Mouse (Mus musculus) forebrain, embryonic 16.5 days (tissue): Measurements from ENCODE around the gene Aldh9a1. TPM values are rescaled to one million over a fixed set of nuclear protein-coding genes. Genes with fewer than 3 reads are reported as not detected.

Experiments
- ATAC-seq: fragments of 200-750 bp; cut with Nextera tagmentation; 2 replicates; pipeline ENCODE4 v1.8.0; 2017; ENCODE audit warnings: mild to moderate bottlenecking, moderate library complexity
- H3K27ac ChIP-seq: fragments of 300-500 bp; sonication (generic); 2 replicates; pipeline ENCODE4 v1.5.1; 2014; ENCODE audit warnings: low read length, control low read depth
- H3K27me3 ChIP-seq: fragments of 300-500 bp; sonication (generic); replicated peaks from 2 replicates; pipeline ENCODE4 v1.6.1; 2014; ENCODE audit warnings: low read length; ENCODE audit not compliant: control insufficient read depth, insufficient read depth
- H3K36me3 ChIP-seq: fragments of 300-500 bp; sonication (generic); 2 replicates; pipeline ENCODE4 v1.6.1; 2014; ENCODE audit not compliant: control insufficient read depth, insufficient read depth
- H3K4me1 ChIP-seq: fragments of 300-500 bp; sonication (generic); replicated peaks from 2 replicates; pipeline ENCODE4 v1.6.1; 2014; ENCODE audit warnings: low read length; ENCODE audit not compliant: control insufficient read depth, insufficient read depth
- H3K4me2 ChIP-seq: fragments of 300-500 bp; sonication (generic); 2 replicates; pipeline ENCODE4 v1.6.1; 2014; ENCODE audit warnings: mild to moderate bottlenecking, low read length, control low read depth
- H3K4me3 ChIP-seq: fragments of 300-500 bp; sonication (generic); replicated peaks from 2 replicates; pipeline ENCODE4 v1.5.1; 2014; ENCODE audit warnings: mild to moderate bottlenecking, low read length, control low read depth
- H3K9ac ChIP-seq: fragments of 300-500 bp; sonication (generic); replicated peaks from 2 replicates; pipeline ENCODE4 v1.6.1; 2014; ENCODE audit warnings: low read depth, low read length, control low read depth
- H3K9me3 ChIP-seq: fragments of 300-500 bp; sonication (generic); 2 replicates; pipeline ENCODE4 v1.6.1; 2016; ENCODE audit warnings: low read length; ENCODE audit not compliant: control insufficient read depth
- WGBS: fragments of 180-500 bp; shearing (Covaris S2); extraction: QIAGEN DNeasy Blood & Tissue Kit; methylation state at CpG from one replicate; pipeline ENCODE4 v1.1.7; 2014; 5-methylcytosine and 5-hydroxymethylcytosine counted together
- polyA plus RNA-seq: library from polyadenylated mRNA; unstranded; fragments of >200 nt; fragmentation: Nextera tagmentation; extraction: Ambion mirVana; gene quantifications from 2 replicates; pipeline ENCODE4 v1.2.1, GENCODE M21; 2015

The Aldh9a1 gene
- polyA plus RNA-seq, 1 experiment from 2014 or later, result 32.6 TPM

DNA sequence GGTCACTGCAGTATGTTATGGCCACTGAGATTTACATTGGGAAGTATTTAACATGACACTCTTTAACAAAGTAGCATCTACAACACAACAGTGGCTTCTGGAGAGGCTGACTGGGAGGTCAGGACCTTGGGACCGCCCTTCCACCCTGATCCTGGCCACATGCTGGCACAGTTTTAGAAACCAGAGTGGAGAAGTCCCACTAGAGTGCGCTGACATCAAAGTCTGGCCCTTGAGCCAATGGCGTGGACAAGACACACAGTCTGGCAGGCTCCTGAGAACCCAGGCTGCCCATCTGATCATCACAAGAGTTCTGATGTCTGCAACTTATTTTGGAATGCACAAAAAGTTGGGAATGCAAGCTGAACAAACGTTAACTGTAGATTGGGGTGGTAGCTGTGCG is 30.0 kb downstream of the Aldh9a1 start:
- H3K36me3 ChIP-seq, result no peaks in the 10 kb centered on the region
- no peak overlapping the region for H3K4me2 ChIP-seq
- ATAC-seq, result no peak
- WGBS, result 74% methylated on average over 5 of the region's 5 CpGs
- peaks cover 7% of the 10 kb centered on the region; the same call in 1 of the 2 replicates for H3K4me1 ChIP-seq
- no peaks in the 10 kb centered on the region for H3K9me3 ChIP-seq
- H3K9ac ChIP-seq, result no peak overlapping the region
- H3K27ac ChIP-seq, result no peak overlapping the region
- no peak overlapping the region for H3K4me3 ChIP-seq
- H3K27me3 ChIP-seq, result no peaks in the 10 kb centered on the region

DNA sequence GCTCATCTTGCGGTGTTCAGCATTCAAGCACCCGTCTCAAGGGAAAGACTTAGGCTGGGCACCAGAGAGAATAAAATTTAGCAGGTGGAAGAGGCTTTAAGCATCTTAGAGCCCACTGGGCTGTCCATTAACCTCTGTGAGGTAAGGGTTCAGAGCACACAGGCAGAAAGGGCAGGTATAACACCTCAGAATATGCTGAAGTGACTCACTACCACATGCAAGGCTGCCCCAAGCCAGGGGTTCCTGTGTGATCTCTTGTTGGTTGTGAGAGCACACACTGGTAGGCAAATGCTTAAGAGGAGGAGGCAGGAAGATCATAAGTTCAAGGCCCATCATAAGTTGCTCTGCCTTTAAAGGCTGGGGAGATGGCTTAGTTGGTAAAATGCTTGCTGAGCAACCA is 30.4 kb downstream of the Aldh9a1 start:
- Histone ChIP-seq H3K27me3 (no peaks in the 10 kb centered on the region), H3K9me3 (no peaks in the 10 kb centered on the region), H3K36me3 (no peaks in the 10 kb centered on the region), H3K4me2 (no peak overlapping the region), H3K9ac (no peak overlapping the region), H3K4me3 (no peak overlapping the region), H3K27ac (no peak overlapping the region), H3K4me1 (peaks cover 7% of the 10 kb centered on the region; the same call in 1 of the 2 replicates)
- 90% methylated on average over 2 of the region's 2 CpGs for WGBS
- no peak for ATAC-seq

DNA sequence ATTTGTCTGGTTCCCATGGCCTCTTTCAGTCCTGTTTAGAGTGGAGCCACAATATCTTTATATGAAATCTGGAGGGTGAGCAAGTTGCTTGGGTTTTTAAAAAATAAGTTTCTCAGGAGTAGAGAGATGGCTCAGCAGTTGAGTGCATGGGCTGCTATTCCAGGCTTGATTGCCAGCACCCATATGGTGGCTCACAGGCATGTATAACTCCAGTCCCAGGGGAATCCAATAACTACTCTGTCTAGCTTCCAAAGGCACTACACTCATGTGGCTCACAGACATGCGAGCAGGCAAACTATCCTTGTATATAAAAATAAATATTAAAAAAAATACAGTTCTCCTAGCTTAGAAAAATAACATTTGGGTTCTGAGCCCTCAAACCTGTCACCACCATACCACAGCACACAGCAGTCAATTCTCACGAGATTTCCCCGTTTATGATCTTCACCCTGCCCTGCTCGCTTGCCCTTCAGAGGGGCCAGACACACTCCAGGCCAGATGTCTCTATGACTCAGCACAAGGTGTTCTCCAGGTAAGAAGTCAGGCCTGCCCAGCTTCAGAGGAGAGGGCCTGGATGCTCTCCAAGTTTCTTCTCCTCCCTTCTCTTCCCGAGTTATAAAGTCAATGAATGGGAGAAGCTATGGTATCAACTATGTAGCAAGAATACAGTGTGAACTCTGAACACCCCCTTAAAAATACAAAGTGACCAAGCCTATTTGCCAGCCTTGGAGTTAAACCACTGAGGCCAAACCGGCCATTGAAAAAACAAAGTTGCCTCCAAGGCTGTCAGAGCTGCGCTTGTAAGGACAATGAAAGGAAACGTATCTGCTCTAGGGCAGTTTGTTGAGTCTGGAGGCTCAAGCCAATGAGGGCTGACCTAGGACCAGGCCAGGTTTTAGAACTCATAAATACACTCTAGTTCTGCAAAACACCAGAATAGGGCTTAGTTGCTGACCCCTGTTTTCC is 31.5 kb downstream of the Aldh9a1 start:
- ATAC-seq, result peak; percentile 80
- H3K9me3 ChIP-seq, result no peaks in the 10 kb centered on the region
- H3K4me3 ChIP-seq, result no peak overlapping the region
- 79% methylated on average over 8 of the region's 8 CpGs for WGBS
- H3K27ac ChIP-seq, result no peak overlapping the region
- H3K4me2 ChIP-seq, result no peak overlapping the region
- no peak overlapping the region for H3K9ac ChIP-seq
- peaks cover 7% of the 10 kb centered on the region; the same call in 1 of the 2 replicates for H3K4me1 ChIP-seq
- H3K27me3 ChIP-seq, result no peaks in the 10 kb centered on the region
- H3K36me3 ChIP-seq, result no peaks in the 10 kb centered on the region

DNA sequence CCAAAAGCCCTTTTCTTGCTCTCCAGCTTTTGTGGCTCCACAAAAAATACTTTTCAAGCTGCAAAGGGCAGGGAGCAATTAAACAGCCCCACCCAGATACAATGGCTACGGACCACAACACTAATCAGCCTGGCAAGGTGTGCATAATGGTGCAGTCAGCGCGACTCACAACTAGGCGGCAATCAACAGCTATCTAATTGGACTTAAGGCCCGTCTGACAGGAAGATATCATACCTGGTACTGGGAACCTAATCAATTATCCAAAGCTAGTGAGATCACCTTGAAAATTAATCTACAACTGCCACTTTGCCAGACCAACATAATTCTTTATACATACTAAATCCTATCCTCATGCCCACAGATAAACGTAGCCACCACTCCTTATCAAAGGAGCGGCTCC is 32.5 kb downstream of the Aldh9a1 start:
- Histone ChIP-seq H3K27me3 (no peaks in the 10 kb centered on the region), H3K36me3 (no peaks in the 10 kb centered on the region), H3K9me3 (no peaks in the 10 kb centered on the region), H3K4me3 (no peak overlapping the region), H3K4me2 (no peak overlapping the region), H3K4me1 (0 out of 2 replicates have a peak, but pooled peaks cover 4% of the 10 kb centered on the region), H3K9ac (no peak overlapping the region), H3K27ac (no peak overlapping the region)
- no peak for ATAC-seq
- WGBS, result 78% methylated on average over 7 of the region's 7 CpGs

DNA sequence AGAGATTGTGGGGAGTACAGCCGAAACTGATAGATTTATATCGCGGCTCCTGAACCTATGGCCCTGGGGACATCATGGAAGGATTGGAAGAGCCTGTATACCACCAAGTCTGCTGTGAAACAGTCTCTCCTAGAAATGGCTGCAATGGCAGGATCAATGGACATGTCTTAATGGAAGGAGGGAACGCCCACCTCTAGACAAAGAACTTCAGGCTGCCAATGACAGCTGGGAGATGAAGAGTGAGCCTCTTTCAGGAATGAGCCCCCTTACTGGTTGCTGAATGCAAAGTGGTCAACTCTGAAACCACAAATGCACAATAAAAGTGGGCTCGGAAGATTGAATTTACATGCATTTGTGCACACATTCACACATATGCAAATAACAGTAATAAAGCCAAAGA is 33.0 kb downstream of the Aldh9a1 start:
- Histone ChIP-seq H3K4me1 (0 out of 2 replicates have a peak, but pooled peaks cover 4% of the 10 kb centered on the region), H3K27ac (no peak overlapping the region), H3K27me3 (no peaks in the 10 kb centered on the region), H3K9me3 (no peaks in the 10 kb centered on the region), H3K9ac (no peak overlapping the region), H3K36me3 (no peaks in the 10 kb centered on the region), H3K4me3 (no peak overlapping the region), H3K4me2 (no peak overlapping the region)
- no peak for ATAC-seq
- whole genome bisulfite sequencing, result 66% methylated on average over 5 of the region's 5 CpGs

DNA sequence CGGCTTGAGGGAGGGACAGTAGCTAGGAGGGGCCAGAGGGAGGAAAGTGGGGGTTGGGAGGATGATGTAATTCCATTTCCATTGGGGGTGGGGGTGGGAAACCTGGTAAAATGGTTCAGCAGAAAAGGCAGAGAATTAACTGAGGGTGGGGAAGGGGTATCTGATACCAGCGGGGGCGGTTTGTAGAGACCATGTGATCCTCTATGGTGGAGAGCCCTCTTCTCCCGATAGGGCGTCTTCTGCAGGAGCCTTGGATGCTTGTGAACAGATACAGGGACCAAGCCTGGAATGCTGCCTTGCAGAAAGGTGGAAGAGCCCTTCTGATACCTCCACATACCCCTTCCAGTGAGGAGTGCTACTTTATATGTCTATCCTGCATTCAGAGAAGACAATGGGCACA is 33.4 kb downstream of the Aldh9a1 start:
- H3K27ac ChIP-seq, result no peak overlapping the region
- H3K4me2 ChIP-seq, result no peak overlapping the region
- H3K9me3 ChIP-seq, result no peaks in the 10 kb centered on the region
- no peaks in the 10 kb centered on the region for H3K36me3 ChIP-seq
- H3K27me3 ChIP-seq, result no peaks in the 10 kb centered on the region
- no peak overlapping the region for H3K4me3 ChIP-seq
- 0 out of 2 replicates have a peak, but pooled peaks cover 4% of the 10 kb centered on the region for H3K4me1 ChIP-seq
- no peak overlapping the region for H3K9ac ChIP-seq
- WGBS, result 80% methylated on average over 5 of the region's 5 CpGs
- no peak for ATAC-seq

DNA sequence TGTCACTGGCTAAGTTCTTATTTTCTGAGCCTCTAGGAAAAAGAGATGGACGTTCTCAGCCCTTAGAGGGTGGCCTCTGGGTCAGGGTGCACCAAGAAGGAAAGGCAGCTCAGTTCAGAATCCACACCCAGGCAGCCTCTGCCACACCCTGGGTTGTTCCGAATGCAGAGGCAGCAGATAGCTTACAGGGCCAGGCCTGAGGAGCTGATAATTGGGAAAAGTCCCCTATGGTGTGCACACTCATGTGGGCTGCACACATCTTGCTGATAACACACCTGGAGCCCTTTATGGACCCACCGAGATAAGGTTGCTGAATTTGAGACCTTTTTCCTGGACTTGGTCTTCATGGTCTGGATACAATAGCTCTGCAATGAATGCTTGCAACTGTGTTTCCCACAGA is 34.4 kb downstream of the Aldh9a1 start:
- 76% methylated on average over 3 of the region's 3 CpGs for WGBS

DNA sequence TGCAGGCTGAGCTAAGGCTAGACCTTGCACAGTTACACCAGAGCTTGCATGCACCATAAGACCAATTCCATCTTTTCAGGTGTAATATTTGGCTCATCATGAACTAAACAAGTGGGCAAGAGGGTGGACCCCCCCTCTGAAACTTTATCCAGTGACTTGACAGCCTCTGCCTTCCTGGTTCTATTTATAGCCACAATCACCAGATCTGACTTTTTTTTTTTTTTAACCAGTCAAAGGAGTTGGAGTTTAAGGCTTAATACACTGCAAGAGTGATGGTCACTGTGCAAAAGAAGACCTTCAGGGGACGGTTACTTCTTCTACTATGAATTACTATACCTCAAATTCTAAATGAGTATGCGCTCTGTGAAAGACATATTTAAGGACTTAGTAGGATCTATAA is 35.4 kb downstream of the Aldh9a1 start:
- Histone ChIP-seq H3K9me3 (no peaks in the 10 kb centered on the region), H3K27me3 (no peaks in the 10 kb centered on the region), H3K9ac (no peak overlapping the region), H3K36me3 (no peaks in the 10 kb centered on the region), H3K4me3 (no peak overlapping the region), H3K27ac (no peak overlapping the region), H3K4me1 (0 out of 2 replicates have a peak, but pooled peaks cover 4% of the 10 kb centered on the region), H3K4me2 (no peak overlapping the region)
- WGBS, result 94% methylated on average over 2 of the region's 2 CpGs
- no peak for ATAC-seq

More for the DNA sequence above, 34.4 kb downstream of the Aldh9a1 start:
- ATAC-seq, result no peak
- Histone ChIP-seq H3K4me1 (0 out of 2 replicates have a peak, but pooled peaks cover 4% of the 10 kb centered on the region), H3K27ac (no peak overlapping the region), H3K27me3 (no peaks in the 10 kb centered on the region), H3K36me3 (no peaks in the 10 kb centered on the region), H3K4me3 (no peak overlapping the region), H3K4me2 (no peak overlapping the region), H3K9ac (no peak overlapping the region), H3K9me3 (no peaks in the 10 kb centered on the region)

DNA sequence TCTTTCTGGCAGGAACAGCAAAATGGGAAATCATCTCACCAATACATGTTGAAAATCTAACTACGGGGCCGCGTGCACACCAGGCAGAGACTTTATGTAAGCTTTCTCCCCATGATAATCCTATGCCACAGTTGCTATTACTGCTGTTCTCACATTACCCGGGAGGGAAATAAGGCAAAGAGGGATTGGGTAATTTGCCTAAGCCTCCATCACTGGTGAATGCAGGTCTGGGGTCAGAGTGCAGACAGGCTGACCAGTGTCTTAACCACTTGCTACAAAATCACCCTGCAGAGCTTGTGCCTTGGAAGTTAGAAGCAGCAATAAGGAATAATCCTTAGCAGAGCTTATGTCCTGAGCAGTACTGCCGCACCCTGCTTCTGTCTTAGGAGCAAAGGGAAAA is 35.8 kb downstream of the Aldh9a1 start:
- no peak overlapping the region for H3K27ac ChIP-seq
- H3K4me2 ChIP-seq, result no peak overlapping the region
- 0 out of 2 replicates have a peak, but pooled peaks cover 4% of the 10 kb centered on the region for H3K4me1 ChIP-seq
- no peaks in the 10 kb centered on the region for H3K36me3 ChIP-seq
- ATAC-seq, result no peak
- no peaks in the 10 kb centered on the region for H3K9me3 ChIP-seq
- no peak overlapping the region for H3K9ac ChIP-seq
- no peaks in the 10 kb centered on the region for H3K27me3 ChIP-seq
- H3K4me3 ChIP-seq, result no peak overlapping the region
- WGBS, result 69% methylated on average over 5 of the region's 5 CpGs
